Mouse (Mus musculus) neural tube, embryonic 15.5 days (tissue): ENCODE data around the gene Lypd1. TPM values are rescaled to one million over a fixed set of nuclear protein-coding genes. Genes with fewer than 3 reads are reported as not detected.

Experiments used
- ATAC-seq: fragments of 200-750 bp; cut with Nextera tagmentation; 2 replicates; pipeline ENCODE4 v1.8.0; 2017; ENCODE audit warnings: mild to moderate bottlenecking, moderate TSS enrichment, moderate library complexity; ENCODE audit not compliant: low FRiP score
- H3K27ac ChIP-seq: fragments of 300-500 bp; sonication (generic); replicated peaks from 2 replicates; pipeline ENCODE4 v1.5.1; 2015; ENCODE audit warnings: mild to moderate bottlenecking, inconsistent platforms
- H3K27me3 ChIP-seq: fragments of 300-500 bp; sonication (generic); replicated peaks from 2 replicates; pipeline ENCODE4 v1.6.1; 2015; ENCODE audit warnings: inconsistent platforms
- H3K36me3 ChIP-seq: fragments of 300-500 bp; sonication (generic); 2 replicates; pipeline ENCODE4 v1.6.1; 2015; ENCODE audit warnings: inconsistent platforms
- H3K4me1 ChIP-seq: fragments of 300-500 bp; sonication (generic); 2 replicates; pipeline ENCODE4 v1.6.1; 2015; ENCODE audit warnings: inconsistent platforms
- H3K4me2 ChIP-seq: fragments of 300-500 bp; sonication (generic); 2 replicates; pipeline ENCODE4 v1.6.1; 2015; ENCODE audit warnings: inconsistent platforms, mild to moderate bottlenecking, moderate library complexity
- H3K4me3 ChIP-seq: fragments of 300-500 bp; sonication (generic); replicated peaks from 2 replicates; pipeline ENCODE4 v1.5.1; 2015; ENCODE audit warnings: mild to moderate bottlenecking, inconsistent platforms
- H3K9ac ChIP-seq: fragments of 300-500 bp; sonication (generic); replicated peaks from 2 replicates; pipeline ENCODE4 v1.6.1; 2015; ENCODE audit warnings: mild to moderate bottlenecking, inconsistent platforms
- H3K9me3 ChIP-seq: fragments of 300-500 bp; sonication (generic); replicated peaks from 2 replicates; pipeline ENCODE4 v1.6.1; 2016; ENCODE audit warnings: inconsistent platforms
- WGBS: fragments of 180-500 bp; shearing (Covaris S2); methylation state at CpG from one replicate; pipeline ENCODE4 v1.1.7; 2015; ENCODE audit warnings: mixed read lengths; 5-methylcytosine and 5-hydroxymethylcytosine counted together
- polyA plus RNA-seq: library from polyadenylated mRNA; unstranded; fragments of >200 nt; fragmentation: Nextera tagmentation; extraction: Ambion mirVana; gene quantifications from 2 replicates; pipeline ENCODE4 v1.2.1, GENCODE M21; 2015

Lypd1 gene
- polyA plus RNA-seq, 1 experiment from 2014 or later: 100 TPM

DNA sequence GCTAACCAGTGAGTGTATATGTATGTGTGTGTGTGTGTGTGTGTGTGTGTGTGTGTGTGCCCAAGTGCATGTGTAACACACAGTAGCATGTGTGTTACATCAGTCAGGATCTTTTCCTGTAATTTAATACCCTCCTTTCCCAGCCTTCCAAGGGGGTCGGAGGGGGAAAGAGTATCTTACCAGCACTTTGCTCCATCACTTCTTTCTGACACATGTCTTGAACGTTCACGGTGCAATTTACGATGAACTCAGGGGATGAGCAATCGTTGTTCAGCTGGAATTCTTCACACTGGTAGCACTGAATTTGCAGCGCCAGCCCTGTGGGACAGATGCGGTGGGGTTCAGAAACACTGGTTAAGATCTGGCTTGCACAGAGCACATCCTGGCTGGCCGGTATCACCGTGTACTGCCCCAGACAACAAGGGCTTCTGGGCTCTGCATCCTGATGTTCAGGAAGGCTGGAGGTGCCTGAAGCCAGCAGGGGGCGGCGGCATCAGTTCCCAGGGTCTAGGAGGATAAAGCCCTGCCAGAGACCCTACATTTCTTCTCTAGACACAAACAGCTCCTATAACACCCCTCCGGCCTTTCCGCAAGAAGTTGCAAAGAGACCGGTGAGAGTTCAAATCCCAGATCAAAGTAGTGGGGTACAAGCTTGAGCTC is 2.6 kb downstream of the Lypd1 start:
- Histone ChIP-seq H3K9me3 (no peaks in the 10 kb centered on the region), H3K4me1 (peaks cover 35% of the 10 kb centered on the region), H3K36me3 (no peaks in the 10 kb centered on the region), H3K9ac (peak overlapping the region; percentile 55; the same call in 1 of the 2 replicates), H3K4me2 (peak overlapping the region; percentile 78), H3K27ac (no peak overlapping the region), H3K27me3 (no peaks in the 10 kb centered on the region), H3K4me3 (peak overlapping the region; percentile 46)
- peak; percentile 50; the same call in 1 of the 2 replicates for ATAC-seq
- 9% methylated on average over 14 of the region's 14 CpGs for WGBS

DNA sequence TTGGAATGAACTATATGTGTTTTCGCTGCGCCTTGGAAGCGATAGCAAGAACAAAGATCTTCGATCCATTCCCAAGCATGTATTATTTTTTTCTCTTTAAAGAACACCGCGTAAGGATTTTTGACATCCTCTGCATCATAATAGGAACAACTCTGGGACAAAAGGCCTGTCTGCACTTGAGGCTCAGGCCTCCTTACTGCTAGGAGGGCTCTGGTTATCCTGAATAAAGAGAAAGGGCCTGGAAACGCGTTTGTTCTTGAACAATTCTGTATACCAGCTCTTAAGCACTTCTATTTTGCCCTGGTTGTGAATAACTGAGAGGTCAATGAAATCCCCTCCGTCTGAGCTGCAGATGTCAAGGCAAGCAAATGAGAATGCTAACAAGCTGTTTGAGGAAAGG is 19.7 kb downstream of the Lypd1 start:
- Histone ChIP-seq H3K4me1 (no peaks in the 10 kb centered on the region), H3K9ac (no peak overlapping the region), H3K4me3 (no peak overlapping the region), H3K27ac (no peak overlapping the region), H3K4me2 (no peak overlapping the region), H3K9me3 (no peaks in the 10 kb centered on the region), H3K36me3 (no peaks in the 10 kb centered on the region), H3K27me3 (no peaks in the 10 kb centered on the region)
- WGBS: 67% methylated on average over 9 of the region's 9 CpGs
- ATAC-seq: no peak

DNA sequence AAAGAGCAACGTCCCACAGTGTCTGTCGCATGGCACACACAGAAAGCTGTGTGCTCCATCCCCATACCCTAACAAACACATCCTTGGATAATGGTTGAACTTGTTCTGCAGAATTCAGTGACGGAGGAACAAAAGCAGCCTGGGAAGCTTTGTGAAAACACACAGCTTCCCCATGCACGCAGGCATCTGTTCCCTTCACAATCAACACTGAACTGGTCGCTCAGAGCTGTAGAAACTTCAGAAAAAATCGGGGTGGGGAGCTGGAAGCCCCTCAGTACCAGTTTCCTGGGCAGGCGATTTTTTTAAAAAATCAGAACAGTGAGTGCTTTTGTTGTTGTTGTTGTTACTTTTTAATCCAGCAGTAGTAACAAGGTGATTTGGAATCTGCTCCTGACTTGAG is 42.8 kb downstream of the Lypd1 start:
- H3K4me1 ChIP-seq: no peaks in the 10 kb centered on the region
- no peak for ATAC-seq
- H3K4me3 ChIP-seq: no peak overlapping the region
- WGBS: 33% methylated on average over 7 of the region's 7 CpGs
- no peak overlapping the region for H3K27ac ChIP-seq
- no peaks in the 10 kb centered on the region; the same call in 1 of the 2 replicates for H3K27me3 ChIP-seq
- H3K36me3 ChIP-seq: no peaks in the 10 kb centered on the region
- no peak overlapping the region for H3K4me2 ChIP-seq
- no peaks in the 10 kb centered on the region for H3K9me3 ChIP-seq
- H3K9ac ChIP-seq: no peak overlapping the region

DNA sequence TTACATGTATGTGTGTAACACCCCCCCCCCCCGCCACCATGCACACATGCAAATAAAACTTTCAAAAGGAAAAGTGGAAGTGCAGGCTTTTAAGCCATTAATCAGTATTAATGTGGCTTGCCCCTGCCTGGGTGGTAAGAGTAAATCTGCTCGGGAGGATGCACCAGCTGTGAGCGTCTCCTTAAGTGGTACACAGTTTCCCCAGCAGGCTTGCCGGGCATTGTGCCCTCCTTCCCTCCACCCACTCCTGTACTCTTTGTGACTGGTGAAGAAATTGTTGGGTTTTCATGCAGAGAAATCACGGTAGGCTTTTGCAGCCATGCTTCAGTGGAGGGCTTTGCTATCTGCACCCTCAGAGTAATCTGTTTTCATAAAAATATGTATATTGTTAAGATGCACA is 54.3 kb downstream of the Lypd1 start:
- H3K36me3 ChIP-seq: no peaks in the 10 kb centered on the region
- H3K4me2 ChIP-seq: no peak overlapping the region
- no peaks in the 10 kb centered on the region for H3K27me3 ChIP-seq
- WGBS: 48% methylated on average over 5 of the region's 5 CpGs
- H3K27ac ChIP-seq: no peak overlapping the region
- H3K9me3 ChIP-seq: no peaks in the 10 kb centered on the region
- H3K9ac ChIP-seq: no peak overlapping the region
- no peak overlapping the region for H3K4me3 ChIP-seq
- ATAC-seq: no peak
- H3K4me1 ChIP-seq: no peaks in the 10 kb centered on the region; the same call in 1 of the 2 replicates

DNA sequence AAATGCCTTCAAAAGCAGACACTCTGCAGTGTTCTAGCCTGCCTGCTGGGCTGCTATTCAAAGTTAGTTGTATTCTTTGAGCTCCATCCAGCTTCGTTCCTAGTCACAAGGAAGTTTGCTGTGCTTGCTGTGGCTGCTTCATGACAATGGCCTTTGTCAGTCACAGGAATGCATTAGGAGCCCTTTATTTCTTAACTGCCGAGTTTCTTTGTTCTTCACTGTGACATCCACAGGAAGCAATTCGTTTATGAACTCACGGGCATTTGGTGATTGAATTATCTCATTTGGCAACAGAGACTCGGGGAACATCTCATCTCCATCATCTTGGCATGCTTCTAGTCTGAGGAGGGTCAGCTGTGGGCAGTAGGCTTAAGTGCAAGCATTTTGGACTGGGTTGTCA is 58.3 kb downstream of the Lypd1 start:
- Histone ChIP-seq H3K27ac (no peak overlapping the region), H3K27me3 (no peaks in the 10 kb centered on the region), H3K36me3 (no peaks in the 10 kb centered on the region), H3K9ac (no peak overlapping the region), H3K9me3 (no peaks in the 10 kb centered on the region), H3K4me2 (no peak overlapping the region), H3K4me3 (no peak overlapping the region), H3K4me1 (no peaks in the 10 kb centered on the region; the same call in 1 of the 2 replicates)
- 5% methylated on average over 5 of the region's 5 CpGs for WGBS
- no peak for ATAC-seq

DNA sequence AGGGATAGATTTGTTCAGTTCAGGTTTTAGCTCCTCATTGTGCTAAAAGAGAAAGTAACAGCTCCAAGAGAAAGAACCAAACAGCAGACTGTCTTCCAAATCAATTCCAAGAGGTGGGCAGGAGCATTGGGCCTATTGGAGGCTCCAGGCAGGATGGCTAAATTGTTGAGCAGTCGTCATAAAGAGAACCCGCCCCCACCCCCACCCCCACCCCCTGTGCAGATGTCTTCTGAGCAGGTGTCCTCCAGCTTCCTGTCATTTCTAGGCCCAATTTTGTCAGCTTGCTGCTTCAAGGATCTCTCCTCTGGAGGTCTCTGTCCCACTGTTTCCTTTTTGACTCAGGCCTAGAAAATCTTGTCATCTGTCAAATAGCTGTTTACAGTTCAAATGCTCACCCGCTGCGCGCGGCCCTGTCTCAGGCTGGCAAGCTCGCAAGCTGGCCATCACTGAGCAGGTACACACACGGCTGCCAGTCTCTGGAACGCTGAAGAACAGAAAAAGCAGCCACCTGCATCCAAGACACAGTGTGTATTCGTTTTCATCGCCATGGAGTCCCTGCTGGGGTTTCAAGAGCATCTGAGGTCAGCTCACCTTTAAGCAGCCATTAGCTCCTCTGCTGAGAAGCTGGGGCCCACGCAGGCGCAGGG is 73.0 kb downstream of the Lypd1 start:
- 49% methylated on average over 13 of the region's 13 CpGs for WGBS
- Histone ChIP-seq H3K4me2 (no peak overlapping the region), H3K27ac (no peak overlapping the region), H3K9me3 (no peaks in the 10 kb centered on the region), H3K4me1 (peaks cover 12% of the 10 kb centered on the region), H3K27me3 (no peaks in the 10 kb centered on the region), H3K36me3 (no peaks in the 10 kb centered on the region), H3K4me3 (no peak overlapping the region), H3K9ac (no peak overlapping the region)
- ATAC-seq: no peak

DNA sequence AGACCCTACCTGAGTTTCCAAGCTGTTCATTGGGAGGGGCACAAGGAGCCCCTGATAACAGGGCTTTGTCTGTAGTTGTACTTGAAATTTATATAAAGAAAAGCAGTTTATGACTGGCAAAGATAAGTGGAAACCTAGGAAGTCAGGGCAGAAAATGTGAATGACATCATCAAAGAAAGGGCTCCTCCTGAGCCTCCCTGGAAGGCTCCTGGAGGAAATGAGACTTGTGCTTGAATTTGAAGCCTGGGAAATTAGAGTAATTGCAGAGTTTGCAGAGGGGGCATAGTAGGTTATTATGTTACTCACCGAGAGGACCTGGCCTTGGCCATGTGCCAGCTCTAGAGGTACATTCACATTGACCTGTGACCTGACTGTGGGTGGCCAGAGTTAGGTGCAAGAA is 75.4 kb downstream of the Lypd1 start:
- Histone ChIP-seq H3K4me2 (no peak overlapping the region), H3K36me3 (no peaks in the 10 kb centered on the region), H3K4me1 (peaks cover 12% of the 10 kb centered on the region), H3K27ac (no peak overlapping the region), H3K4me3 (no peak overlapping the region), H3K27me3 (no peaks in the 10 kb centered on the region), H3K9me3 (no peaks in the 10 kb centered on the region), H3K9ac (no peak overlapping the region)
- 41% methylated on average over 1 of the region's 1 CpGs for WGBS
- no peak for ATAC-seq

DNA sequence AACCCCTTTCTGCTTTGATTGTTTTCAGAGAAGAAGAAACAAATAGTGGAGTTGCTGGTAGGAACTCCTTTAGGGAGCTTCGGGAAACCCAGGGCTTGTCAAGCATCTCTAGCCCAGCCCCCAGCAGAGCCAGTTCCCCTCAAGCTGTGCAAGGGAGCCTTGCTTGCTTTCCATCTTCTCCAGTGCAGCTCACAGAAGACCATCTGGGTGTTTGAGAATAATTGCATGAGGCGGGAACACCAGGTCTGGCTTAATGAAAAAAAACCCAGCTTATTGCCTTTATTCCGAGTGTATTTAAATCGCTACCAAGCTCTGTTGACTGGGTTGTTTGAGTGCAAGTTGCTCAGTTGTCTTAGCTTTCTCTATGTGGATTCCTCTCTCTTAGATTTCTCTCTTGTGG is 89.3 kb downstream of the Lypd1 start:
- H3K4me2 ChIP-seq: no peak overlapping the region
- no peak for ATAC-seq
- H3K4me1 ChIP-seq: no peaks in the 10 kb centered on the region
- H3K4me3 ChIP-seq: no peak overlapping the region
- no peaks in the 10 kb centered on the region for H3K36me3 ChIP-seq
- H3K27me3 ChIP-seq: no peaks in the 10 kb centered on the region
- H3K27ac ChIP-seq: no peak overlapping the region
- no peaks in the 10 kb centered on the region for H3K9me3 ChIP-seq
- WGBS: 81% methylated on average over 4 of the region's 4 CpGs
- H3K9ac ChIP-seq: no peak overlapping the region

DNA sequence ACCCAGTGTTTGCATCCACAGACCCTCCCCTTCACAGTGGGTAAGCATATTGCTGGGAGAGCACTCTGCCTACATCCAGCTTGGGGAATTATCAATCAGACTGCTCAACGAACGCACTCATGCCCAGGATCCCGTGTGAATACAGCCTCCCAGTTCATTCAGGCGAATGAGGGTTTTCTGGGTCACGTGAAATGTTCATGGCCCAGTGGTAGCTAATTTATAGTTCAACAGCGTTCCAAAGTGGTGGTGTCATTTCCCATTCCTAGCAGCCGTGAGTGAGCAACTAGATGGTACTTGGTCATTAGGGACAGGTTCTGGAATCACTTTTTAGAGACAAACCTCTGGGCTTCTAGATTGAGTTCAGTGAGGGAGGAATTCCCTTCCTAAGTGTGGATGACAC is 91.8 kb downstream of the Lypd1 start:
- Histone ChIP-seq H3K27ac (no peak overlapping the region), H3K36me3 (no peaks in the 10 kb centered on the region), H3K9ac (no peak overlapping the region), H3K4me1 (no peaks in the 10 kb centered on the region), H3K4me2 (no peak overlapping the region), H3K4me3 (no peak overlapping the region), H3K9me3 (no peaks in the 10 kb centered on the region), H3K27me3 (no peaks in the 10 kb centered on the region)
- no peak for ATAC-seq
- WGBS: 45% methylated on average over 7 of the region's 7 CpGs

Other genes with a start within 250 kb of the Lypd1 start
- 0.10 and 0.54 TPM in 2 replicates for gene Gpr39, start 236.1 kb downstream of the Lypd1 start, polyA plus RNA-seq